Mouse (Mus musculus) inflammation-experienced regulatory T-cells (primary cell): Measurements from ENCODE around the gene Gm21560. TPM values are rescaled to one million over a fixed set of nuclear protein-coding genes. Genes with fewer than 3 reads are reported as not detected.

Experiments used
- polyA plus RNA-seq, 2 experiments: library from polyadenylated mRNA; unstranded; fragments of 100-300 nt; shearing (Covaris generic); gene quantifications; one replicate each; pipeline ENCODE4 v1.2.1; 2017

The Gm21560 gene
- not detected for polyA plus RNA-seq

DNA sequence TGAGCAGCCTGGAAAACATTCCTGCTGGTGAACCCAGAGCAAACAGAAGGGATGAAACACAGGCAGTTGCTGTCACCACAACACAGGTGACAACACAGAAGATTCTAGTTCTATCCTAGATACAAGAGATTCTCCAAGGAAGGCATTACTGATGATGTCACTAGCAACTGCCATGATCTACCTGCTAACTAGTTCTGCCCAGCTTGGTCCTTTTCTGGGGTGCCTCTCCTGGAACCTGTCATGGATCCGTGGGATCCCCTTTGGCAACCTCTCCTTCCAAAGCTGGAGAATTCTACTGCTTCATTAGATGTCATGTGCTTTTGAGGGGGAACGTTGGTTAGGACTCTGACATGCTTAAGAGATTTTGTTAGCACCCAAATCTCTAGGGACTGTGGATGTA lies at the start of gene Gm21560:
Gene Gm21560 (minus strand): TSS at position 101 of the 400 bp plus-strand sequence.

Other genes with a start within 250 kb of the Gm21560 start
- not detected for gene Gm3453, start 240.2 kb downstream of the Gm21560 start, polyA plus RNA-seq
- gene Gm6337, start 161.0 kb downstream of the Gm21560 start, polyA plus RNA-seq: 1 to 10 TPM in 1 of 2 experiments, not detected in 1; 1.5 TPM
- gene Gm8206, start 125.3 kb downstream of the Gm21560 start, polyA plus RNA-seq: 1 to 10 TPM; 1.4 to 4.4 TPM
- 10 to 100 TPM in 1 of 2 experiments, 1 to 10 TPM in 1; 5.4 to 10.9 TPM for gene Gm3468, start 110.6 kb downstream of the Gm21560 start, polyA plus RNA-seq
- under 1 TPM; 0.20 to 0.42 TPM for gene Gm3476, start 93.5 kb downstream of the Gm21560 start, polyA plus RNA-seq
- gene Gm3411, start 68.0 kb upstream of the Gm21560 start, polyA plus RNA-seq: 1 to 10 TPM; 2.8 to 8.1 TPM
- 1 to 10 TPM in 1 of 2 experiments, not detected in 1; 1.0 TPM for gene Gm21103, start 85.6 kb upstream of the Gm21560 start, polyA plus RNA-seq
- gene Gm3618, start 124.4 kb upstream of the Gm21560 start, polyA plus RNA-seq: not detected
- not detected for gene Gm16440, start 171.0 kb upstream of the Gm21560 start, polyA plus RNA-seq
- 1 to 10 TPM in 1 of 2 experiments, under 1 TPM in 1; 0.81 to 3.6 TPM for gene Gm3591, start 193.2 kb upstream of the Gm21560 start, polyA plus RNA-seq
- gene Gm3594, start 225.3 kb upstream of the Gm21560 start, polyA plus RNA-seq: not detected